Mouse (Mus musculus): ENCODE results near the gene Eif2ak4. TPM values are rescaled to one million over a fixed set of nuclear protein-coding genes. Genes with fewer than 3 reads are reported as not detected.

The Eif2ak4 gene
- polyA plus RNA-seq, 1 experiment from 2014 or later, result 10.4 TPM

- Histone ChIP-seq H3K9me3 (ENCODE audit: control insufficient read depth, low read length) (no peaks in the 10 kb centered on the region), H3K4me2 (ENCODE audit: low read depth, low read length) (no peak overlapping the region), H3K9ac (replicated peaks; ENCODE audit: low read depth, low read length) (no peak overlapping the region), H3K27me3 (ENCODE audit: control insufficient read depth, insufficient read depth, low read length) (no peaks in the 10 kb centered on the region), H3K4me3 (ENCODE audit: low read depth, low read length) (no peak overlapping the region), H3K27ac (ENCODE audit: low read depth, low read length) (no peak overlapping the region), H3K36me3 (ENCODE audit: control insufficient read depth, insufficient read depth, low read length) (0 out of 2 replicates have a peak, but pooled peaks cover 9% of the 10 kb centered on the region), H3K4me1 (ENCODE audit: control insufficient read depth, insufficient read depth, low read length) (no peaks in the 10 kb centered on the region)
- 92% methylated on average over 15 of the region's 15 CpGs for WGBS
- no peak for ATAC-seq (ENCODE audit: low read depth)
These were observed 33.5 kb downstream of the Eif2ak4 start for GRCm38 (mm10) chr2:118421951-118422350.

- Histone ChIP-seq H3K36me3 (ENCODE audit: control insufficient read depth, insufficient read depth, low read length) (0 out of 2 replicates have a peak, but pooled peaks cover 6% of the 10 kb centered on the region), H3K27ac (ENCODE audit: low read depth, low read length) (no peak overlapping the region), H3K9me3 (ENCODE audit: control insufficient read depth, low read length) (no peaks in the 10 kb centered on the region), H3K27me3 (ENCODE audit: control insufficient read depth, insufficient read depth, low read length) (no peaks in the 10 kb centered on the region), H3K4me2 (ENCODE audit: low read depth, low read length) (no peak overlapping the region), H3K4me3 (ENCODE audit: low read depth, low read length) (no peak overlapping the region), H3K9ac (replicated peaks; ENCODE audit: low read depth, low read length) (no peak overlapping the region), H3K4me1 (ENCODE audit: control insufficient read depth, insufficient read depth, low read length) (no peaks in the 10 kb centered on the region)
- no peak for ATAC-seq (ENCODE audit: low read depth)
- WGBS, result 94% methylated on average over 8 of the region's 8 CpGs
These were observed 34.0 kb downstream of the Eif2ak4 start for GRCm38 (mm10) chr2:118422385-118422784.

- Histone ChIP-seq H3K36me3 (ENCODE audit: control insufficient read depth, insufficient read depth, low read length) (no peaks in the 10 kb centered on the region; the same call in 1 of the 2 replicates), H3K9me3 (ENCODE audit: control insufficient read depth, low read length) (no peaks in the 10 kb centered on the region), H3K4me2 (ENCODE audit: low read depth, low read length) (no peak overlapping the region), H3K27ac (ENCODE audit: low read depth, low read length) (no peak overlapping the region), H3K27me3 (ENCODE audit: control insufficient read depth, insufficient read depth, low read length) (no peaks in the 10 kb centered on the region), H3K9ac (replicated peaks; ENCODE audit: low read depth, low read length) (no peak overlapping the region), H3K4me3 (ENCODE audit: low read depth, low read length) (no peak overlapping the region), H3K4me1 (ENCODE audit: control insufficient read depth, insufficient read depth, low read length) (no peaks in the 10 kb centered on the region)
- ATAC-seq (ENCODE audit: low read depth), result no peak
- 88% methylated on average over 6 of the region's 6 CpGs for WGBS
These were observed 39.9 kb downstream of the Eif2ak4 start for GRCm38 (mm10) chr2:118428296-118428695.

GRCm38 (mm10) chr2:118429297-118429696, 40.9 kb downstream of the Eif2ak4 start:
- no peak for ATAC-seq (ENCODE audit: low read depth)
- Histone ChIP-seq H3K36me3 (ENCODE audit: control insufficient read depth, insufficient read depth, low read length) (no peaks in the 10 kb centered on the region; the same call in 1 of the 2 replicates), H3K9ac (replicated peaks; ENCODE audit: low read depth, low read length) (no peak overlapping the region), H3K4me2 (ENCODE audit: low read depth, low read length) (no peak overlapping the region), H3K4me1 (ENCODE audit: control insufficient read depth, insufficient read depth, low read length) (no peaks in the 10 kb centered on the region), H3K9me3 (ENCODE audit: control insufficient read depth, low read length) (no peaks in the 10 kb centered on the region), H3K27ac (ENCODE audit: low read depth, low read length) (no peak overlapping the region), H3K27me3 (ENCODE audit: control insufficient read depth, insufficient read depth, low read length) (no peaks in the 10 kb centered on the region), H3K4me3 (ENCODE audit: low read depth, low read length) (no peak overlapping the region)
- 87% methylated on average over 9 of the region's 9 CpGs for whole genome bisulfite sequencing

GRCm38 (mm10) chr2:118430630-118431029, 42.2 kb downstream of the Eif2ak4 start:
- no peak for ATAC-seq (ENCODE audit: low read depth)
- Histone ChIP-seq H3K9me3 (ENCODE audit: control insufficient read depth, low read length) (no peaks in the 10 kb centered on the region), H3K4me1 (ENCODE audit: control insufficient read depth, insufficient read depth, low read length) (no peaks in the 10 kb centered on the region), H3K4me2 (ENCODE audit: low read depth, low read length) (no peak overlapping the region), H3K27me3 (ENCODE audit: control insufficient read depth, insufficient read depth, low read length) (no peaks in the 10 kb centered on the region), H3K36me3 (ENCODE audit: control insufficient read depth, insufficient read depth, low read length) (no peaks in the 10 kb centered on the region; the same call in 1 of the 2 replicates), H3K4me3 (ENCODE audit: low read depth, low read length) (no peak overlapping the region), H3K9ac (replicated peaks; ENCODE audit: low read depth, low read length) (no peak overlapping the region), H3K27ac (ENCODE audit: low read depth, low read length) (no peak overlapping the region)
- 84% methylated on average over 16 of the region's 16 CpGs for WGBS

GRCm38 (mm10) chr2:118431589-118431988, 43.2 kb downstream of the Eif2ak4 start:
- 65% methylated on average over 5 of the region's 5 CpGs for WGBS
- ATAC-seq (ENCODE audit: low read depth), result no peak
- Histone ChIP-seq H3K9ac (replicated peaks; ENCODE audit: low read depth, low read length) (no peak overlapping the region), H3K4me3 (ENCODE audit: low read depth, low read length) (no peak overlapping the region), H3K4me2 (ENCODE audit: low read depth, low read length) (no peak overlapping the region), H3K36me3 (ENCODE audit: control insufficient read depth, insufficient read depth, low read length) (peaks cover 7% of the 10 kb centered on the region; the same call in 1 of the 2 replicates), H3K9me3 (ENCODE audit: control insufficient read depth, low read length) (no peaks in the 10 kb centered on the region), H3K27ac (ENCODE audit: low read depth, low read length) (no peak overlapping the region), H3K4me1 (ENCODE audit: control insufficient read depth, insufficient read depth, low read length) (no peaks in the 10 kb centered on the region), H3K27me3 (ENCODE audit: control insufficient read depth, insufficient read depth, low read length) (no peaks in the 10 kb centered on the region)

GRCm38 (mm10) chr2:118442172-118442571, 53.8 kb downstream of the Eif2ak4 start:
- H3K4me3 ChIP-seq (ENCODE audit: low read depth, low read length), result no peak overlapping the region
- WGBS, result 81% methylated on average over 5 of the region's 5 CpGs
- no peaks in the 10 kb centered on the region for H3K9me3 ChIP-seq (ENCODE audit: control insufficient read depth, low read length)
- no peaks in the 10 kb centered on the region for H3K27me3 ChIP-seq (ENCODE audit: control insufficient read depth, insufficient read depth, low read length)
- no peak overlapping the region for H3K9ac ChIP-seq (replicated peaks; ENCODE audit: low read depth, low read length)
- H3K4me1 ChIP-seq (ENCODE audit: control insufficient read depth, insufficient read depth, low read length), result peaks cover 7% of the 10 kb centered on the region
- H3K4me2 ChIP-seq (ENCODE audit: low read depth, low read length), result no peak overlapping the region
- H3K36me3 ChIP-seq (ENCODE audit: control insufficient read depth, insufficient read depth, low read length), result peaks cover 4% of the 10 kb centered on the region; the same call in 1 of the 2 replicates
- no peak overlapping the region for H3K27ac ChIP-seq (ENCODE audit: low read depth, low read length)
- ATAC-seq (ENCODE audit: low read depth), result no peak

GRCm38 (mm10) chr2:118442723-118443122, 54.3 kb downstream of the Eif2ak4 start:
- Histone ChIP-seq H3K4me1 (ENCODE audit: control insufficient read depth, insufficient read depth, low read length) (peaks cover 7% of the 10 kb centered on the region), H3K27ac (ENCODE audit: low read depth, low read length) (no peak overlapping the region), H3K9me3 (ENCODE audit: control insufficient read depth, low read length) (no peaks in the 10 kb centered on the region), H3K4me2 (ENCODE audit: low read depth, low read length) (no peak overlapping the region), H3K9ac (replicated peaks; ENCODE audit: low read depth, low read length) (no peak overlapping the region), H3K4me3 (ENCODE audit: low read depth, low read length) (no peak overlapping the region), H3K27me3 (ENCODE audit: control insufficient read depth, insufficient read depth, low read length) (no peaks in the 10 kb centered on the region), H3K36me3 (ENCODE audit: control insufficient read depth, insufficient read depth, low read length) (peaks cover 4% of the 10 kb centered on the region; the same call in 1 of the 2 replicates)
- no peak for ATAC-seq (ENCODE audit: low read depth)
- 94% methylated on average over 4 of the region's 4 CpGs for WGBS

- no peak overlapping the region for H3K4me2 ChIP-seq (ENCODE audit: low read depth, low read length)
- H3K27me3 ChIP-seq (ENCODE audit: control insufficient read depth, insufficient read depth, low read length), result no peaks in the 10 kb centered on the region
- H3K9me3 ChIP-seq (ENCODE audit: control insufficient read depth, low read length), result no peaks in the 10 kb centered on the region
- WGBS, result 40% methylated on average over 13 of the region's 13 CpGs
- H3K36me3 ChIP-seq (ENCODE audit: control insufficient read depth, insufficient read depth, low read length), result peaks cover 4% of the 10 kb centered on the region; the same call in 1 of the 2 replicates
- 0 out of 2 replicates have a peak overlapping the region, but pooled peaks have one; percentile 34 for H3K27ac ChIP-seq (ENCODE audit: low read depth, low read length)
- H3K4me1 ChIP-seq (ENCODE audit: control insufficient read depth, insufficient read depth, low read length), result peaks cover 7% of the 10 kb centered on the region
- no peak overlapping the region for H3K9ac ChIP-seq (replicated peaks; ENCODE audit: low read depth, low read length)
- H3K4me3 ChIP-seq (ENCODE audit: low read depth, low read length), result no peak overlapping the region
- ATAC-seq (ENCODE audit: low read depth), result peak; percentile 71; the same call in 1 of the 2 replicates
These were observed 57.6 kb downstream of the Eif2ak4 start for GRCm38 (mm10) chr2:118445696-118446674.
